Mouse (Mus musculus): Measurements from ENCODE around the gene Pax7. TPM values are rescaled to one million over a fixed set of nuclear protein-coding genes. Genes with fewer than 3 reads are reported as not detected.

Pax7 gene
- total and polyA plus RNA-seq, 3 experiments = not detected

DNA sequence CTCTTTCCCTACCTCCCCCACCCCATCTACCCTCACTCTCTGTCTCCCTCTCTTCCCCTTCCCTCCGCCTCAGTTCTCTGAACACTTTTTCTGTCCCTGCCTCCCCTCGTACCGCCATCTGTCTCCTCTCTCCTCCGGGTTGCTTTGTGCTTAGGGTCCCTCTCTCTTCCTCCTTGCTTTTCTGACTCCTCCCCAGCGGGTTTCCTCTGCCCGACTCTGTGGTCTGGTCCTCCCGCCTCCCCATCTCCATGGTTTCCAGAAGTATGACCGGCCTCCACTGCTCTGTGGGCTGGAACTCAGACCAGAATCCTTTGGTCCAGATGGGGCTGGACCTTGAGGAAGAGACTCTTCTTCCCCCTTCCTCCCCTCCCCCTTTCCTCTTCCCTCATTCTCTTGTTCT, 2.9 kb upstream of the Pax7 start:
- Histone ChIP-seq H3K4me3 (replicated peaks in 1 of 3; ENCODE audit: low read depth in 2 of 3, low read length in 2 of 3, poor library complexity in 1 of 3) (no peak overlapping the region), H3K79me2 (replicated peaks; ENCODE audit: control insufficient read depth, extremely low read depth, insufficient read depth, poor library complexity, severe bottlenecking) (no peaks in the 10 kb centered on the region), H3K27me3 (replicated peaks) (peaks cover 61% of the 10 kb centered on the region), H3K4me1 (ENCODE audit: control insufficient read depth in 1 of 2, insufficient read depth in 2 of 2) (no peaks in the 10 kb centered on the region), H3K9me3 (replicated peaks; ENCODE audit: low read length) (peaks cover 2% of the 10 kb centered on the region), H3K9ac (ENCODE audit: insufficient read depth, low read depth) (no peak overlapping the region), H3K36me3 (replicated peaks in 1 of 2; ENCODE audit: control insufficient read depth in 1 of 2, insufficient read depth in 1 of 2, low read length in 1 of 2) (no peaks in the 10 kb centered on the region), H3K27ac (ENCODE audit: insufficient read depth, low read depth) (no peak overlapping the region), H3K4me2 (ENCODE audit: insufficient read depth, low read depth, poor library complexity, severe bottlenecking) (no peak overlapping the region)
- in situ Hi-C loops (cut with MboI; ENCODE audit: low pct_ligation_motif_present, low pct_unique_long_range_greater_than_20kb, low sequenced_read_pairs) = no loop called here
- no peak for DNase-seq (ENCODE audit: extremely low read depth)
- dilution Hi-C loops (cut with MboI; ENCODE audit: extremely low pct_ligation_motif_present, extremely low pct_unique_long_range_greater_than_20kb, low sequenced_read_pairs) = no loop called here
- no peak for TF ChIP-seq BHLHE40 (IDR thresholded peaks at IDR 0.05; ENCODE audit: low read depth, low read length)
- TF ChIP-seq NELFE (IDR thresholded peaks at IDR 0.05; ENCODE audit: low read depth, low read length) = no peak
- TF ChIP-seq RCOR1 (conservative IDR thresholded peaks at IDR 0.05; ENCODE audit: low read depth, low read length) = no peak

DNA sequence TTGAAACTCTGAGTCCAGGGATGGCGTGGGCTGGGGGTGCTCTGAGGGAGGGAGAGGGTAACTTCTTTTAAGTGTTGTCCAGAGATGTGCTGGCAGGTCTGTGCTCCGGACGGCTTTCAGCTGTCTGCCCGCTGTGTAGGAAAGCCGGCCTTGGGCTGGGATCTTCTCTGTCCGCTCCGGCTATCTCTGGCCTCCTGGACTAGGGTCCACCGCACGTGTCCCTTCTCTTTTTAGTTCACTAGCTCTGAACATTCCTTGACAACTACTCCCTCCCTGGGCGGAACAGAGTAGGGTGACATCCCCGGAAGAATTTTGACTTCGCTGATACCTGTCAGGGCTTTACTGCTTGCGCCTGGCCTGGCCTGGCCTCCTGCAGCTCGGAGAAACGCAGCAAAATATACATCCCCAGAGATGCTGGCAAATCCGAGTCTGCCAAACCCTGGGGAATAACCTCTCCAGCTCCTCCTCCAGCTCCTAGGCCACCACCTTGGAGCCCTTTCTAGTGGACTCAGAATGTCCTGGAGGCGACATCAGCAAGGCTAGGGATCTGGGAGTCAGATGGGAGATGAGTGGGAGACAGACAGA, 581 bp upstream of the Pax7 start:
- peaks cover 2% of the 10 kb centered on the region for H3K9me3 ChIP-seq (replicated peaks; ENCODE audit: low read length)
- H3K36me3 ChIP-seq (replicated peaks in 1 of 2; ENCODE audit: control insufficient read depth in 1 of 2, insufficient read depth in 1 of 2, low read length in 1 of 2) = no peaks in the 10 kb centered on the region
- dilution Hi-C loops (cut with MboI; ENCODE audit: extremely low pct_ligation_motif_present, extremely low pct_unique_long_range_greater_than_20kb, low sequenced_read_pairs) = no loop called here
- no peak overlapping the region for H3K4me2 ChIP-seq (ENCODE audit: insufficient read depth, low read depth, poor library complexity, severe bottlenecking)
- no peak overlapping the region for H3K4me3 ChIP-seq (replicated peaks in 1 of 3; ENCODE audit: low read depth in 2 of 3, low read length in 2 of 3, poor library complexity in 1 of 3)
- in situ Hi-C loops (cut with MboI; ENCODE audit: low pct_ligation_motif_present, low pct_unique_long_range_greater_than_20kb, low sequenced_read_pairs) = no loop called here
- no peak overlapping the region for H3K9ac ChIP-seq (ENCODE audit: insufficient read depth, low read depth)
- no peak overlapping the region for H3K27ac ChIP-seq (ENCODE audit: insufficient read depth, low read depth)
- no peak for DNase-seq (ENCODE audit: extremely low read depth)
- H3K4me1 ChIP-seq (ENCODE audit: control insufficient read depth in 1 of 2, insufficient read depth in 2 of 2) = no peaks in the 10 kb centered on the region
- no peak for TF ChIP-seq UBTF (IDR thresholded peaks at IDR 0.05; ENCODE audit: low read depth, low read length)
- TF ChIP-seq ZMIZ1 (IDR thresholded peaks at IDR 0.05; ENCODE audit: low read depth, low read length) = no peak
- peaks cover 63% of the 10 kb centered on the region for H3K27me3 ChIP-seq (replicated peaks)
- H3K79me2 ChIP-seq (replicated peaks; ENCODE audit: control insufficient read depth, extremely low read depth, insufficient read depth, poor library complexity, severe bottlenecking) = no peaks in the 10 kb centered on the region

DNA sequence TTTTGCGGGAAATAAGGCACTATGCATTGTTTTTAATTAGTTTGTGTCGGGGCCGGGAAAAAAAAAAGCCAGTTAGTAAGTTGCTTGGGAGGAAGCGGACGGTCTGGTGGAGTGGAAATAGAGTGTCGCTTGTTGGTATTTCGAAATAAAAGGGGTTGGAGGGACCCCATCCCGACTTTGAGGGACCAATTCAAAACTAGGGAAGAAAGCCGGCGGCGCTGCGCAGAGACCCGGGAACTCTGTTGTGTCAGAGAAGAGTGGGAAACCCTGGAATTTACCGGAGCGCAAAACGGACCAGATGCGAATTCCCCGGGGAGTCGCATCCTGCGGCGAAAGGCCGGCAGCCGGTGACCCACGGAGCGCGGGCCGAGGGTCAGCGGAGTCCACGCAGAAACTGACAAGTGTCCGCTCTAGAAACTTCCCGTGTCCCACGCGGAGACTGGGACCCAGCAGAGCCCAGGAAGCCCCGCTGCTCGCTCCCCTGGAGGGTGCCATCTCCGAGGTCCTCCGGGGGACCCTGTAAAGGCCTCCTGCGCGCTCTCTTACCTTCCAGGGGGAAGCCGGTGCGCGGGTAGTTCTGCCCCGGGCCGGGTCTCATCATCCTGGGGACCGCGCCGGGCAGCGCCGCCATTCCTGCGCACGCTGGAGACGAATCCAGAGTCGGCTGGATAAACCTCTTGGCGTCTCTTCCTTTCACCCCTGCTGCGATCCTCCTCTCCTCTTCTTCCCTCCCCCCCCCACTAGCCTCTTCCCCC, 870 bp downstream of the Pax7 start:
- in situ Hi-C loops (cut with MboI; ENCODE audit: low pct_ligation_motif_present, low pct_unique_long_range_greater_than_20kb, low sequenced_read_pairs) (no loop called here), dilution Hi-C loops (cut with MboI; ENCODE audit: extremely low pct_ligation_motif_present, extremely low pct_unique_long_range_greater_than_20kb, low sequenced_read_pairs) (no loop called here)
- H3K4me3 ChIP-seq (replicated peaks in 1 of 3; ENCODE audit: low read depth in 2 of 3, low read length in 2 of 3, poor library complexity in 1 of 3) = no peak overlapping the region
- no peaks in the 10 kb centered on the region for H3K79me2 ChIP-seq (replicated peaks; ENCODE audit: control insufficient read depth, extremely low read depth, insufficient read depth, poor library complexity, severe bottlenecking)
- no peak overlapping the region for H3K27ac ChIP-seq (ENCODE audit: insufficient read depth, low read depth)
- no peaks in the 10 kb centered on the region for H3K36me3 ChIP-seq (replicated peaks in 1 of 2; ENCODE audit: control insufficient read depth in 1 of 2, insufficient read depth in 1 of 2, low read length in 1 of 2)
- peaks cover 64% of the 10 kb centered on the region for H3K27me3 ChIP-seq (replicated peaks)
- no peak overlapping the region for H3K4me2 ChIP-seq (ENCODE audit: insufficient read depth, low read depth, poor library complexity, severe bottlenecking)
- DNase-seq (ENCODE audit: extremely low read depth) = no peak
- no peak overlapping the region for H3K9ac ChIP-seq (ENCODE audit: insufficient read depth, low read depth)
- H3K9me3 ChIP-seq (replicated peaks; ENCODE audit: low read length) = peaks cover 2% of the 10 kb centered on the region
- H3K4me1 ChIP-seq (ENCODE audit: control insufficient read depth in 1 of 2, insufficient read depth in 2 of 2) = no peaks in the 10 kb centered on the region
- TF ChIP-seq POLR2AphosphoS2 (IDR thresholded peaks at IDR 0.05; ENCODE audit: low read depth, low read length) (no peak), UBTF (IDR thresholded peaks at IDR 0.05; ENCODE audit: low read depth, low read length) (no peak), BHLHE40 (IDR thresholded peaks at IDR 0.05; ENCODE audit: low read depth, low read length) (no peak), MYC (IDR thresholded peaks at IDR 0.05; ENCODE audit: low read depth, low read length) (no peak), ETS1 (conservative IDR thresholded peaks at IDR 0.05; ENCODE audit: low read depth, low read length) (no peak), ZMIZ1 (IDR thresholded peaks at IDR 0.05; ENCODE audit: low read depth, low read length) (no peak), PAX5 (IDR thresholded peaks at IDR 0.05; ENCODE audit: low read length) (no peak), CHD1 (IDR thresholded peaks at IDR 0.05; ENCODE audit: low read depth, low read length) (no peak), NRF1 (IDR thresholded peaks at IDR 0.05; ENCODE audit: low read depth, low read length) (no peak), SMC3 (IDR thresholded peaks at IDR 0.05; ENCODE audit: low read depth, low read length) (no peak), MXI1 (IDR thresholded peaks at IDR 0.05; ENCODE audit: low read depth, low read length) (no peak), RAD21 (IDR thresholded peaks at IDR 0.05; ENCODE audit: low read depth, low read length) (no peak), USF2 (conservative IDR thresholded peaks at IDR 0.05; ENCODE audit: low read depth, low read length) (no peak), KAT2A (IDR thresholded peaks at IDR 0.05; ENCODE audit: insufficient replicate concordance, low read length) (no peak), ZNF384 (IDR thresholded peaks at IDR 0.05; ENCODE audit: low read depth, low read length) (no peak), TBP (conservative IDR thresholded peaks at IDR 0.05; ENCODE audit: low read depth, low read length) (no peak)

Measured in CH12.LX (cell line).